ENCODE assay signal across 8 mouse cellular contexts in the genomic region with DNA sequence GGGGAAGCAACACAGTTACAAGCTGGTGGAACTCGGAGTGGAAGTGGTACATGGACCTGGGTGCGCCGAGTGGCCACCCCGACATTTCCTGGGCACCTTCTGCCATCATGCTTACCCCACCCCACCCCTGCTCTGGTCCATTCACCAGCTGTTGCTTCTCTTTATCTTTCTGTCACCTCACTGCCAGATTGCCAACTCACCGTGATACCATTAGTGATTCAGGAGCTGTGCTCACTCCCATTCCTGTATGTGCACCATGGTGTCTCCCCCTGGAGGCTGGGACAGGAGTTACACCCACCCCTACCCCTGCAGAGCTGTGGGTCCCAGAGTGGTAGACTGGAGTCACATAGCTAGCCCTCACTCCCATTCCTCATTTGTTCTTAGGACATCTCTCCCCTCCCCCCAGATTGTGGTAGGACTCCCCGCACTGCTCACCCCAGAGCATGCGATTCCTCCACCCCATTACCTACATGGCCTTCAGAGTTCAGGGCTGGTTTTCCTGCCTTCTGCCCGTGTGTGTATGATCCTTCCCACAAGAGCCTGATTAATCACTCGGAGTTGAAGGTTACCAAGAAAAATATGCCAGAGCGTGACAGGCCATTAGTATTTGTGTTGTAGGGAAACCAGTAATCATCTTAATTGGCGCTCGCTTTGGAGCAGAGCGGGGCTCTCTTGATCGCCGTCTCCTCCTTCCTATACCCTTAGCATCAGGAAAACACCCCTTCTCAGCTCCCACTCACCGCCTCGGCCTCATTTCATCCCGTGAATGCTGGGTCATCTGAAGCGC. TPM values are rescaled to one million over a fixed set of nuclear protein-coding genes. Genes with fewer than 3 reads are reported as not detected.
DNase-seq lines count a peak whose midpoint lies in the region; ATAC-seq and TF ChIP-seq lines count a peak whose summit lies in the region.

No protein-coding gene starts in this region.

- peak; percentile 40 for TF ChIP-seq CTCF in C2C12 (IDR thresholded peaks at IDR 0.05; ENCODE audit: control insufficient read depth, insufficient read depth, insufficient read length)
- peak; percentile 81 for TF ChIP-seq CTCF in liver, postnatal 0 days (IDR thresholded peaks at IDR 0.05; ENCODE audit: low read depth)

- H3K27me3 ChIP-seq in hindbrain, embryonic 11.5 days (ENCODE audit: control insufficient read depth, insufficient read depth, low read length) = no peaks in the 10 kb centered on the region
- H3K27me3 ChIP-seq in hindbrain, embryonic 16.5 days (replicated peaks; ENCODE audit: control insufficient read depth, insufficient read depth, low read length) = no peaks in the 10 kb centered on the region
- no peaks in the 10 kb centered on the region for H3K27me3 ChIP-seq in C2C12 (ENCODE audit: control insufficient read depth, insufficient read depth, insufficient read length)
- no peaks in the 10 kb centered on the region for H3K27me3 ChIP-seq in forebrain, embryonic 16.5 days (replicated peaks; ENCODE audit: control insufficient read depth, insufficient read depth, low read length)
- no peaks in the 10 kb centered on the region for H3K27me3 ChIP-seq in liver, postnatal 0 days (ENCODE audit: insufficient read depth, low read length)
- H3K27me3 ChIP-seq in hindbrain, embryonic 10.5 days (ENCODE audit: insufficient read depth, poor library complexity, severe bottlenecking) = no peaks in the 10 kb centered on the region

- 81% methylated on average over 19 of the region's 19 CpGs for WGBS in hindbrain, embryonic 11.5 days
- 77% methylated on average over 19 of the region's 19 CpGs for WGBS in hindbrain, embryonic 16.5 days
- 70% methylated on average over 19 of the region's 19 CpGs for WGBS in forebrain, embryonic 16.5 days
- 82% methylated on average over 19 of the region's 19 CpGs for WGBS in liver, postnatal 0 days (ENCODE audit: insufficient replicate concordance)
- 88% methylated on average over 19 of the region's 19 CpGs for WGBS in hindbrain, embryonic 10.5 days

- no peaks in the 10 kb centered on the region for H3K9me3 ChIP-seq in hindbrain, embryonic 11.5 days (ENCODE audit: control insufficient read depth, low read length)
- no peaks in the 10 kb centered on the region for H3K9me3 ChIP-seq in hindbrain, embryonic 16.5 days (ENCODE audit: control insufficient read depth, low read length)
- H3K9me3 ChIP-seq in forebrain, embryonic 16.5 days (ENCODE audit: control insufficient read depth, low read length) = no peaks in the 10 kb centered on the region
- no peaks in the 10 kb centered on the region for H3K9me3 ChIP-seq in liver, postnatal 0 days (ENCODE audit: low read length)
- no peaks in the 10 kb centered on the region for H3K9me3 ChIP-seq in hindbrain, embryonic 10.5 days

- no peaks in the 10 kb centered on the region for H3K36me3 ChIP-seq in hindbrain, embryonic 11.5 days (ENCODE audit: control insufficient read depth, insufficient read depth, low read length)
- H3K36me3 ChIP-seq in hindbrain, embryonic 16.5 days (ENCODE audit: control insufficient read depth, insufficient read depth, low read length) = no peaks in the 10 kb centered on the region
- H3K36me3 ChIP-seq in C2C12 (ENCODE audit: control insufficient read depth, insufficient read depth) = no peaks in the 10 kb centered on the region
- H3K36me3 ChIP-seq in forebrain, embryonic 16.5 days (ENCODE audit: control insufficient read depth, insufficient read depth) = no peaks in the 10 kb centered on the region
- H3K36me3 ChIP-seq in liver, postnatal 0 days (replicated peaks; ENCODE audit: insufficient read depth, low read length) = no peaks in the 10 kb centered on the region
- no peaks in the 10 kb centered on the region; the same call in 1 of the 2 replicates for H3K36me3 ChIP-seq in hindbrain, embryonic 10.5 days

- H3K4me2 ChIP-seq in hindbrain, embryonic 11.5 days (replicated peaks; ENCODE audit: low read depth, low read length) = no peak overlapping the region
- no peak overlapping the region for H3K4me2 ChIP-seq in hindbrain, embryonic 16.5 days (ENCODE audit: low read length)
- no peak overlapping the region for H3K4me2 ChIP-seq in forebrain, embryonic 16.5 days (ENCODE audit: low read length)
- no peak overlapping the region for H3K4me2 ChIP-seq in liver, postnatal 0 days (ENCODE audit: low read depth, low read length)

- no peak overlapping the region for H3K4me3 ChIP-seq in hindbrain, embryonic 11.5 days (ENCODE audit: low read depth, low read length)
- H3K4me3 ChIP-seq in hindbrain, embryonic 16.5 days (ENCODE audit: low read length) = no peak overlapping the region
- H3K4me3 ChIP-seq in C2C12 (ENCODE audit: insufficient read depth, poor library complexity, severe bottlenecking) = no peak overlapping the region
- no peak overlapping the region for H3K4me3 ChIP-seq in forebrain, embryonic 16.5 days (replicated peaks; ENCODE audit: low read length)
- H3K4me3 ChIP-seq in liver, postnatal 0 days (ENCODE audit: low read depth, low read length) = no peak overlapping the region
- H3K4me3 ChIP-seq in hindbrain, embryonic 10.5 days = no peak overlapping the region

- H3K27ac ChIP-seq in hindbrain, embryonic 11.5 days (ENCODE audit: low read depth, low read length) = no peak overlapping the region
- no peak overlapping the region for H3K27ac ChIP-seq in hindbrain, embryonic 16.5 days (ENCODE audit: low read depth, low read length)
- no peak overlapping the region for H3K27ac ChIP-seq in forebrain, embryonic 16.5 days (ENCODE audit: low read length)
- H3K27ac ChIP-seq in liver, postnatal 0 days (ENCODE audit: low read depth) = no peak overlapping the region
- no peak overlapping the region for H3K27ac ChIP-seq in hindbrain, embryonic 10.5 days

- DNase-seq in hindbrain, embryonic 11.5 days (ENCODE audit: low spot score) = peak; percentile 51
- DNase-seq in WW6 (ENCODE audit: low read depth, low spot score) = peak; percentile 65
- peak; percentile 56 for DNase-seq in liver, postnatal 0 days
- peak; percentile 29 to 32 for DNase-seq in spleen, postnatal 36 days (ENCODE audit: low spot score in 2 of 2)
- DNase-seq in hindbrain, embryonic 10.5 days (ENCODE audit: low spot score) = no peak

- H3K79me2 ChIP-seq in C2C12 (ENCODE audit: control insufficient read depth, insufficient read depth) = no peaks in the 10 kb centered on the region

- H3K4me1 ChIP-seq in hindbrain, embryonic 11.5 days (replicated peaks; ENCODE audit: control insufficient read depth, insufficient read depth, low read length) = no peaks in the 10 kb centered on the region
- no peaks in the 10 kb centered on the region for H3K4me1 ChIP-seq in hindbrain, embryonic 16.5 days (ENCODE audit: control insufficient read depth, insufficient read depth, low read depth, low read length)
- 0 out of 2 replicates have a peak, but pooled peaks cover 2% of the 10 kb centered on the region for H3K4me1 ChIP-seq in forebrain, embryonic 16.5 days (replicated peaks; ENCODE audit: control insufficient read depth, insufficient read depth, low read length)
- no peaks in the 10 kb centered on the region for H3K4me1 ChIP-seq in liver, postnatal 0 days (ENCODE audit: insufficient read depth)
- H3K4me1 ChIP-seq in hindbrain, embryonic 10.5 days (replicated peaks) = 0 out of 2 replicates have a peak, but pooled peaks cover 8% of the 10 kb centered on the region

- no peak for ATAC-seq in hindbrain, embryonic 11.5 days (ENCODE audit: low FRiP score)
- no peak; the same call in 1 of the 2 replicates for ATAC-seq in hindbrain, embryonic 16.5 days
- ATAC-seq in forebrain, embryonic 16.5 days = peak; percentile 29; the same call in 1 of the 2 replicates
- ATAC-seq in liver, postnatal 0 days = no peak

- no peak overlapping the region for H3K9ac ChIP-seq in hindbrain, embryonic 11.5 days (ENCODE audit: low read depth, low read length)
- no peak overlapping the region for H3K9ac ChIP-seq in hindbrain, embryonic 16.5 days (ENCODE audit: low read depth, low read length)
- H3K9ac ChIP-seq in forebrain, embryonic 16.5 days (replicated peaks; ENCODE audit: low read depth, low read length) = no peak overlapping the region
- no peak overlapping the region for H3K9ac ChIP-seq in liver, postnatal 0 days (replicated peaks)

- H3ac ChIP-seq in C2C12 (ENCODE audit: control insufficient read depth, insufficient read length, low read depth) = no peak overlapping the region

- no peak for TF ChIP-seq EP300 in liver, postnatal 0 days (IDR thresholded peaks at IDR 0.05; ENCODE audit: low read depth)

- H3K79me3 ChIP-seq in C2C12 (ENCODE audit: low read depth) = no peaks in the 10 kb centered on the region

TF ChIP-seq in C2C12, 6 proteins besides CTCF, POLR2A, EP300 and RAD21:
- TF ChIP-seq MYOD1 (IDR thresholded peaks at IDR 0.05; ENCODE audit: control insufficient read depth, insufficient read length, low read depth) (peak; percentile 50), CEBPB (IDR thresholded peaks at IDR 0.05; ENCODE audit: low read depth) (no peak), FOSL1 (IDR thresholded peaks at IDR 0.05; ENCODE audit: insufficient read depth, low read length, poor library complexity, severe bottlenecking) (no peak)

RNA-seq across cellular contexts. Expression of gene Sap30l, which starts 54.0 kb away (rescaled TPM):
- 11.8 and 14.3 TPM in 2 replicates for polyA plus RNA-seq in hindbrain, embryonic 11.5 days (2014; fragmentation: Nextera tagmentation; extraction: Ambion mirVana)
- 5.3 TPM in 2 replicates for polyA plus RNA-seq in hindbrain, embryonic 16.5 days (2015; fragmentation: Nextera tagmentation; extraction: Ambion mirVana)
- 34.9 TPM for polyA plus RNA-seq in C2C12 (2012; fragmentation: generic; extraction: Trizol)
- polyA plus RNA-seq in forebrain, embryonic 16.5 days (2015; fragmentation: Nextera tagmentation; extraction: Ambion mirVana) = 5.8 and 7.9 TPM in 2 replicates
- 5.8 and 7.1 TPM in 2 replicates for polyA plus RNA-seq in liver, postnatal 0 days (2015; fragmentation: Nextera tagmentation; extraction: Ambion mirVana)
- polyA plus RNA-seq in hindbrain, embryonic 10.5 days (2016; fragmentation: Nextera tagmentation; extraction: Ambion mirVana) = 8.8 and 12.7 TPM in 2 replicates
